Mouse (Mus musculus) urinary bladder, postnatal 36 days (tissue): Measurements from ENCODE around the gene Pcca.
A peak's percentile ranks its signal among the peaks of the same experiment; 100 is the strongest.

Experiments
- DNase-seq, 2 experiments: peaks; one replicate each; pipeline ENCODE4 v3.0.0; 2022; ENCODE audit warnings: low spot score in 2 of 2, mixed read lengths in 1 of 2

Pcca gene

GRCm38 (mm10) chr14:122836221-122836620, 302.1 kb downstream of the Pcca start:
- DNase-seq, result no peak

- no peak for DNase-seq
Observed at GRCm38 (mm10) chr14:122837018-122837417, 302.9 kb downstream of the Pcca start.

DNA sequence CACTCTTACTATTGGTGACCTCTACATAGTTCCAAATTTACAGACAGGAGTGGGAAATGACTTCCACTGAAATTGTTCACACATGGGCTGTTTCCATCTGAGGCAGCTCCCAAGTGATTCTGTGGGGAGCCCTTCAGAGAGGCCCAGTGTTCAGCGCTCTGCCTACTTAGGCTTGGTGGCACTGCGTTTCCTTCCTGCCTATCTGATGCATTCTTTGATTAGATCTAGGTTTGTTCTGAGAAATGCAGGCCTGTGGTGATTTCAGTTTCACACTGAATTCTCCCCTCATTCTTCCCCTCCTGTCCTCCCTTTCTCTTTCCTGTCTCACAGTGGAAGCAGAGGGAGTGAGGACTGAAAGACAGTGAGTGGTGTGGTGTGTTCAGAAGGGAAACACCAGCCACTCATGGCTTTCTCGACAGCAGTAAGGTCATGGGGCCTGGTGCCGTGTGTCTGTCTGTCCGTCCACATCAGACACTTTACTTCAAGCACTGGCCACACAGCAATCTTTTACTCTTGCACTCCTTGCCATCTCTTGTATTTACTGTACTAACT, 318.5 kb downstream of the Pcca start:
- no peak for DNase-seq

DNA sequence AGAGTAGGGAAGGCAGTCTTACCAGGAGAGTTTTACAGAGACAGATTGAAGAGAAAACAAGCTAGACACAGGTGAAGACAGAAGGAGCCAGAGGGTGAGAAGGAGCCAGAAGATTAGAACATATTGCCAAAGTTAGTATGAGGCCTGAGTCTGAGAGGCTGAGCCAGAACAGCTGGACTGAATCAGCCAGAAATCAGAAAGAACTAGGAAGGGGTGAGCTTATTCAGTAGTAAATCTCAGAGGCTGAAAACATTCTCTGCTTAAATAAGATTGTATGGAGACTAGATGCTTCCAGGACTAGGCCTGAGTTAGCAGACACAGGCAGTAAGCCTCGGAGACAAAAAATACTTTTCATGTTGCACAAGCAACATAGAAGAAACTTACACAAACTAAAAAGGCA, 325.7 kb downstream of the Pcca start:
- no peak for DNase-seq

DNA sequence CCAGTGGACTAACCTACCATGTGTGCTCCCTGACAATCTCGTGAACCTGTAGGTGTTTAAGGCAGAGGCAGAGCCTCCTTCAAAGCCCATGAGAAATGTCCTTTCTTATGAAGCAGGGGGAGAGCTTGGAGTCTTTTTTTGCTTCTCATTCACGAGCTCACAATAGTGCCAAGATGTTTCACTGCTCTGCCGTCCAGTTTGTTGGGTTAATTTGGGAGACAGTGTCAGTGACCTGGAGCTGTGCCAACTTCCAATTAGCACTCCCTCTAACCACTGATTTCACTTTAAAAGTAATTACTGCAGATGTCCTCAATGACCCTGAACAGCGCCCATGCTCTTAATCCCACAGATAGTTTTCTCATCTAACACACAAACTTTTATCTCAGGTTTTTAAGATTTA, 328.5 kb downstream of the Pcca start:
- no peak for DNase-seq

DNA sequence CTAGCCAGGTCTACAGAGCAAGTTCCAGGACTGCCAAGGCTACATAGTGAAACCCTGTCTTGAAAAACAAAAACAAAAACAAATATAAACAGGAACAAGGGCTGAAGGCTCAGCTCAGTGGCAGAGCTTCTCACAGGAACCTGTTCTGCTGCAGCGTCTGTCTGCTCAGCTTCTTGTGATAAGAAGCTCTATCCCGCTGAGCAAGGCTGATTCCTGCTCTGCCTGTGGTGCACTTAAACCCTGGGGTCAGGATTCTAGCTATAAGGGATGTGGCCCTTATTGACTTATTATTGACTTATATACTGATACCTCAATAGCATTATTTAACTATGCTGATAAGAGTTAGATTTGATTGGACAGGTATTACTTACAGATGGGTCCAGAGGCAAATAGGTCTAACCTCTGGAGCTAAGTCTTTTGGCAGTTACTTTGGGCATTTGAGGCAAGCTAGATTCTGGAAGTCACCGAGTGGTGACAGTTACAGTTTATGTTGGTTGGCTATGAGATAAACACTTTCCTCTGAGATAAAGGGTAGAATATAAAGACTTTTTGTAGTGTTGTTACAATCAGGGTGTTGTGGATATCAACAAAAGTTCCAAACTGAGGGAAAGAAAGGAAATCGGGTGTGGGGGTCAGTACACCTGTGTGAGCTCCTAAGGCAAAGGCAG, 331.5 kb downstream of the Pcca start:
- DNase-seq, result no peak

DNA sequence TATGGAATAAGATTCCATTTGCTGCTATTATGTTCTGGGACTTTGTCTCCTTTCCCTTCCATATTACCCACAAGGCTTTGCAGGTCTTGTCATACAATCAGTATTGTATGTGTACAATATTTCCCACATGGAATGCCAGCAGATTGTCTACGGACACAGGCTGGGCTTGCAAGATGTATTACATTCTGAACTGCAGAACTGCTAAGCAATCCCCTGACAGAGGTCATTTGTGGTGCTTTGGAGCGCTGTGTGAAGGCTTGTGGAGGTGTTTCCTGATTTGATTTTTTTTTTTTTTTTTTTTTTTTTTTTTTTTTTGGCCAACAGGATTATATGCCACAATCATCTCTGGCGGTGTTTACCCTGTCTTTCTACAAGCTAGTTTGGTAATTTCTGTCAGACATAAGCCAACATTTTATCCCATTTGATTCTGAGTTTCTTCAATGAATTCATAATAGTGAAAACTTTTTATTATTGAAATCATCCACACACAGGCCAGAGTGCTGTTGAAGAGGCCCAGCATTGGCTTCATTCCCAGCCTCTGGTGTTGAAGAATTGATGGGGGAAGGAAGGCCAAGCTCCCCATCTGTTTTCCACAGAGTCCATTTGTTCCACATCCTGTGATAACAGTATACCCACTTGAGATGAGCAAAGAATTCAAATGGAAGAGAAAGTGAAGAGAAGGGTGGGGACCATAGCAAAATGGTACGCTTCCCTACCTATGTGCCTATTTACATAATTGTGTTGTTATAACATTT, 333.6 kb downstream of the Pcca start:
- no peak for DNase-seq

- no peak for DNase-seq
Observed at GRCm38 (mm10) chr14:122869831-122870230, 335.7 kb downstream of the Pcca start.

DNA sequence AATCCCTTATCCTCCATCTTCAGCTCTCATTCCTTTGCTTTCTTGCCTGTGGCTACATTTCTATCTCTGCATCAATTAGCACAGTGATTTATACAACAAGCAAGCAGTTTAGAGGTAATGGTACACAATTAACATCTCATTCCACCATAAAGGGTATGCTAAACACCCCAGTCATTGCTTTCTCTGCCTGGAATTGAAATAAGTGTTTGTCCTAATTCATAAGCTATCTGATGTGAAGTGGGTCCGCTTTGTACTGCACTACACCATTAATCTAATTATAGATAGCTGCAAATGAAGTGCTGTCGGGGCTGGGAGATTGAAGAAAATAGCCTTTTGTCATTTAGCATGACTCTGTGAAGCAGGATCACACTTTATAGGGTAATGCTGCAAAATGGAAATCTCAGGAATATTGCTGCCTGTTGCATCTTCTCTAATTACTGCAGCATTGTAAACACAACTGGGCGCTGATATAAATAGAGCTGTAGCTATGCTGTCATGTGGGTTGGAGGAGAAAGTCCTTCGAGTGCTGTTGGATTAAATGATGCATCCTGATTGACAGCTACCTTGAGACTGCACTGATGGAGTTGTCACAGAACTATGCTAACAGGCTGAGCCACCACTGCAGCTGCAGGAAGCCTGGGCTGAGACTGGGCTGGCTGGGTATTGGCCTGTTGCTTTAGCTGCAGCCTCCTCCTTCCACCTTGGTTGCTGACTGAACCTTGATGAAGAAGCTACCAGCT, 337.9 kb downstream of the Pcca start:
- DNase-seq, result no peak

DNA sequence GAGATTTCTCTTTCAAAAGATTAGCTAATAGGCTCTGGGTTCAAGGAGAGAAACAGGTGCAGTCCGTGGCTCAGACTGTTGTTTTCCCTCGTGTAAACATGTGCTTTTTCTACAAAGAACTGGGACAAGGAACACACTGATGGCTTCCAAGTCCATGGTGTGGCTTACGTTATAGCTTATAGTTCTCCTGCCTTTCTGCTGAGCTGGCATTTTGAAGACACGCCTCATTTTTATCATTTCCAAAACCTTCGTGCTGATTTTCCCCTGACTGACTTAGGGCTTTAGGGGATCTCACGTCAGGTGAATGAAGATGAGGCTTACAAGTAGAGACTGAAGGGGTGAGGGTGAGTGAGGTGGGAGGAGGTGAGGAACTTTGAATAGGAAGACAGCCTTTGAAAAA, 338.5 kb downstream of the Pcca start:
- no peak for DNase-seq

DNA sequence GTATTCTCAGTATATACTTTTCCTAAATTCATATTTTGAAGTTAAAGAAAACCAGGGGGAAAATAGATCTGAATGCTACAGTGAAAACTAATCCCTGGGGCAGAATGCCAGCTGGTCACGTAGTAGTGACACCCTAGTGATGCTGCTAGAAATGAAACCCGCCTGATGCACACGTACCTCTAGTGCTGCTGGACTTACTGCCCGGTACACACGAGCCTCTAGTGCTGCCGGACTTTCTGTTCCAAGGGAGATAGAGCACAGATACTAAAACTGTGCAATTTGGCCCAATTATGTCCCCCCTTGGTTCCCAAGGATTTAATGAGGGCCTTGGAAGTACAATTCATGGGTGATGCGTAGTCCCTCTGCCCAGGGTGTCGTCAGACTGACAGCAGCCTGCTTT, 340.9 kb downstream of the Pcca start:
- no peak for DNase-seq

DNA sequence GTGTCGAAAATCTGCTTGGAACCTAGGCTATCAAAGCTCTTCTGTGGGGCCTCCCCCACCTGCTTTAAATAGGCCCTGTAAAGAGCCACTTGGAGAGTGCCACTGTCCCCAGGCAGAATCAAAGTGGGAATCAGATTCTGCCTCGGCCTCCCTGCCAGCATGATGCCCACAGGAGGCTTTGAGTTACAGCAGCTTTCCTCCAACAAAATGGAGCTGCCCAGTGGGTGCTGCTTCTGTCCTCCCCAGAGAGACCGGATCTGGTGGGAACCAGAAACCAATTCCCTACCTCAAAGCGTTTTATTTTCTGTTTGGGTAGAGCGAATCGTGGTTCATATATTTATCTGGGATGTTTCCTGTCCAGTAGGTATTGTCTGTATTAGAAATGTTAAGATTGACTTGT, 341.5 kb downstream of the Pcca start:
- no peak for DNase-seq

DNA sequence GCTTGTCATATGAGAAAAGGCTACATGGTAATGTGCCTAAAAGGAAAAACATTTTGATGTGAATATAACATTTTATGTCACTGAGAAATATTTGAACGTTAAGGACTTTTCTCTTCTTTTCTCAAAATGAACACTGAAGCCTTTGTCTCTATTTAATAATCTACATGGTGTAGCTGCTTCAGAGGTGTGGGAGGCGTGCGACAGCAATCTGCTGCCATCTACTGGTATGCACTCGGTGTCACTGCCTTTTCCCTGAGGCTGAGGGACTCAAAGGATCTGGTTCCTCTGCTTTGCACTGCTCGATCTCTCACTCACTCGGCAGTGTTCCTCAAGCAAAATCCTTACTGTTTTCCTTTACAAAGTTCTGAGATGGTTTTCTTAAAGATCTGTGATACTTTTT, 342.0 kb downstream of the Pcca start:
- peak; percentile 38 to 68 for DNase-seq

DNA sequence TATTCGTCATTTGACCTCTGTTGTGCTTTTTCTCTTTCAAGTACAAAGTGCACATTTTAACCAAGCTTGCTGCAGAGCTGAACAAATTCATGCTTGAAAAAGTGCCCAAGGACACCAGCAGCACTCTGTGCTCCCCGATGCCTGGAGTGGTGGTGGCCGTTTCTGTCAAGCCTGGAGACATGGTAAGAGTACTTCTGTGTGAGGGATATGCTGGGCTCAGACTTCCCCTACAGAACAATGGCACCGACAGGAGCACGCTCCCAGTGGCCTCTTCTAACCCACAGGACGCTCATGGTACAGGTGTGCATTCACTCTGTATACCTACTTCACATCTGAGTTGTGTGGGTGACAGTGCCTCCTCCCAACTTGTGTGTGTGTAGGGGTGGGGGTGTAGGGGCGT, 342.6 kb downstream of the Pcca start:
- DNase-seq, result no peak

DNA sequence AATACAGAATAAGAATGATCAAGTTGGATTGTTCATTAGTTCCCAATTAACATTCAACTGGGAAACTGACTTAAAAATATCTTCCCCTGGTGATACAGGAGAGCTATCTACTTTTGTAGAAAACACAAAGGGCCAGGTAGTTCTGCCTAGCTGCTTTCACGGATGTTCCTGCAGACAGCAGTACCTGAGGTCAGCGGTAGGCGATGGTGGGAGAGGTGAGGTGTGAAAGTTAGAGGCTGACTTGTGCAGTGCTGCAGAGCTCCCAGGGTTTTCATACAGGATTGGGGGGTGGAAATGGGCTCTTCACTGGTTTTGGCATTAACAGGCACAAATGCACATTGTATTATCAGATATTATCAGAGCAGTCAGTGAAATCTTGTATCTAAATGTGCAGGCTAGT, 343.7 kb downstream of the Pcca start:
- DNase-seq, result no peak

DNA sequence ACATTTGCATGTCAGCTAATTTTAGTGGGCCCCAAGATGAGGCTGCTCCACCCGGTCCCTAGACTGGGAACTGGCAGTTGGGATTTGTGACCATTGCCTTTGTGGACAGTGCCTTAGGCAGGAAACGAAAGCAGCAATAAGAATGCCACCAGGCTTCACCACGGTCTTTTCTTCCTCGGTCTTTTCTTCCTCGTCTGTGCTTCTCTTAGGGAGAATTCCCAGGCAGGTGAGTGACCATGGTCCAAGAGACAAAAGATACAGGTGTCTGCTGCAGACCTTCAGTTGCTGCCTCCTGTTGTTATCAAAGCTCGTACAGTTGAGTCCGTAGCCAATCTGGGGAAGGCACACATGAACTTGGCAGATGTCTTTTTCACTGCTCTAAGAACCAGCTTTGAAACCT, 346.2 kb downstream of the Pcca start:
- no peak for DNase-seq

GRCm38 (mm10) chr14:122881699-122882098, 347.6 kb downstream of the Pcca start:
- DNase-seq, result no peak

GRCm38 (mm10) chr14:122882201-122882639, 348.1 kb downstream of the Pcca start:
- DNase-seq, result no peak

DNA sequence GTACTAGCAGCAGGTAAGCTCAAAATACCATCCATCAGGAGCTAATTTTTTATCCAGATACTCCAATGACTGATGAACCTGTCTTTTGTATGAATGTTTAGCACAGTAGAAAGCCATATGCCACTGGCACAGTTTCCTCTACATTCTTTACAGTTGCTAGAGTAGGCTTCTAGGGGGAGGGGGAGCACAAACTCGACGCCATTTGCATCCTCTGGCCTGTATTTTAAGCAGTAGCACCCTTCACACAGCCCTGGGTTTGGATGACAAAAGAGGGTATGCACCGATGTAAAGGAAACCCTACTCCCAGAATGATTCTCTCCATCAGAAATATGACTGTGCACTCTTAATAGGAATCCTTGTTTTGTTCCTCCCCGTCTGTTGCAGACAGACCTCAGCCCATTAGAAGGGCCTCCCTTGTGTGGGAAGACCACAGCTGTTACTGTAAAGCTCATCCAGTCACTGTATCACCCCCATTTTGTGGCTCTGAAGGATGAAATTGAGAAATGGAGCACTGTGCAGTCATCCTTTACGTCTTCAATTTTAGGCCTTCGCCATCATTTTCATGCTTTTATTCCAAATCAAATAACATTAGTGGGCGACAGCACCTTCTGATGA, 348.8 kb downstream of the Pcca start:
- DNase-seq, result no peak

GRCm38 (mm10) chr14:122883410-122883806, 349.3 kb downstream of the Pcca start:
- no peak for DNase-seq

DNA sequence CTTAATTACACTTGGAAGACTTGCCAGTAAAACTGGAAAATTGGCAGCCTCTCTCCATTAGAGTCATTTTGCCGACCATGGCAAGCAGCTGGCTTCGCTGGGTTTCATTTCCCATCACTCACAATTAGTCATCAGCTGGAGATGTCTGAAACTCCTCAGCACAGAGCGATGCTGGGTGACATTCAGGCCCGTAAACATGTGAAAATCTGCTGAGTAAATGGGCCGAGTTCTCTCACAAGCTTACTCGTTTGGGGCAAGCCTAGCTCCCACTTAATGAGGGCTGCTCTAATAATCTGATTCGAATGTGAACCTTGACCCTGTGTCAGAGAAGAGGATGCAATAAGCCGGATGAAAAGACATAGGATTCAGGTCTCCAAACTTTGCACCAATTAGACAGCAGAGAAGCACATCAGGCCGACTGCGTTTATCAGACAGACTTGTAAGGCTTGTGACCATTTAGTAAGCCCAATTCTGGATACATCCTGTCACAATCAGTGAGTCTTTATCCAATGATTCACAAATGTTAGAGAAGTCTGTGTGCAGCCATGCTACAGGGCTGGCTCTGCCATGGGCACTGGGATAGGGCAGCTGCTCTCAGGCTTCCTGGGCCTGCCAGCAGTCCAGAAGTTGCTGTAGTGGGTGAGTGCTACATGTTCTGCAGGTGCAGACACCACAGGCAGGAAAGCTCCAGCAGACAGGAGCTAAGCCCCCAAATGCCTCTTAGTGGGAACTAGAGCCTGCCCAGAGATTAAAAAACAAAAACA, 349.9 kb downstream of the Pcca start:
- DNase-seq, result no peak
